Mouse (Mus musculus) hematopoietic multipotent progenitor cell, adult 10-12 weeks (in vitro differentiated cells): ENCODE measurements around the gene Kctd20. TPM values are rescaled to one million over a fixed set of nuclear protein-coding genes. Genes with fewer than 3 reads are reported as not detected.

Experiments used
- polyA plus RNA-seq: library from polyadenylated mRNA; stranded (reverse); fragments of >175 nt; gene quantifications from 2 replicates; pipeline ENCODE4 v1.2.3, GENCODE M21; 2012; ENCODE audit warnings: low replicate concordance

The Kctd20 gene
- 88.5 and 185 TPM in 2 replicates for polyA plus RNA-seq

DNA sequence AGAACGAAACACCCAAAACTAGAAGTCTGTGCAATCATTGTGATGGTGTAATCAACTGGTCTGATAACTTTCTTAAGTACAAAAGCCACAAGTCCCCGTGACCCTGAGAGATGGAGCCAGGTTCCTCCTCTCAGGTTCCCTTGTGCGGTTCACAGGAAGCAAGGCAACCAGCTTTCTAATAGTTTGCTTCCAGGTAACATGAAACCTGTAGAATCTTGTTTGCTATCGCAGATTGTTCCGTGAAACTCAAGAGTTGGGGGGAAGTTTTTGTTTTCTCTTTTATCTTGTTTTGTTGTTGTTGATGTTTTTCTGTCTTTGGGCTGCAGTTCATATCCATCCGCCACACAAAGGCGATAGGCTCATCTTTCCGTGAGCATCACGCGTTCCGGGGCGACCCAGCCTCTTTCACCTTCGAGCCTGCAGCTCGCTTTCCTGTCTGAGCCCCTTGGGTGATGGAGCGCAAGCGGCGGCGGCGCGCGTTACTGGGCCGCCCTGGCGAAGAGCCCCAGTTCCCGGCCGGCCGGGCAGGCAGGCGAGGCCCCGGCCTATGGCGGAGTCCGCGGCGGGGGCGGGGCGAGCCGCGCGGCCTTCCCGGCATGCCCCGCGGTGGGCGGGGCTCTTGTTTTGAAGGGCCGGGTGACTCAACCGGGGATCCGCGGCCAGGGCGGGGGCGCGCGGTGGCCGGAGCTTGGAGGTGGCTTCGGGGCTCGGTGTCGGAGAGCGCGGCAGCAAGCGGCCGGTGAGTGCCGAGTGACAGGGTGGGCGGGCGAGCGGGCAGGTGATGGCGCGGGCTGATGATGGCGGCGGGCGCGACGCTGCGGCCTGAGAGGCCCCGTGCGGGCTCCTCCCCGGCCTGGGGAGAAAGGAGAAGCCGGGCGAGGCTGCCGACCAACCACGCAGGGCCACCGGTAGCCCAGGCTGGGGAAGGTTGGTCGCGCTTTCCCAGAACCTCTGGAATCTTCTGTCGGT lies at the start of gene Kctd20:
Gene Kctd20, plus strand, starts transcription at position 120 of the 969 bp plus-strand sequence.

DNA sequence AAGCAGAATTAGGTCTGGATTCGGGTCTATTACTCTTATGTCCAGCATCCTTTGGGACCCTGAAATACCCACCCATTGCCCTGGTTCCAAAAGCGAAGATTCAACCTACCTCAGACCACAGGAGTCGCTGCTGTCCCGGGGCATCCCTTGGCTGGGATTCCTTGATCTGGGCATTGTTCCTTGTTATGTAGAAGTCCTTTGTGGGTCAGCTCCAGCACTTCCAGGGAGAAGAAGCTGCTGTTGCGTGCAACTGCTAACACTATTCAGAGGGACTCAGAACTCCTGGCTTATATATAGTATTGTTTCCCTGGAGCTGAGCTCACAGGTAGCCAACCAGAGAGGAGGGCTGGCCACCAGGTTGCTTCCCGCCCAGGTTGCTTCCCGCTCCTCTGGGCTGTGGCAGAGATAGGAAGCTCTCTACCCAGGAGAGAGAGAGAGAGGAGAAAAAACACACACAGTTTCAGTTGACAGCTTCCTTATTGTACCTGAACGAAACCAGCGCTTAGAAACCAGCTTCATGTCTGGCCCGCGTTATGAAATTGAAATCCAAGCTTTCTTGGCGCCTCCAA lies 36.6 kb upstream of the Kctd20 start, which contains the start of gene 4930539E08Rik:
Gene 4930539E08Rik, minus strand, starts transcription at position 265 of the 569 bp plus-strand sequence.

GRCm38 (mm10) chr17:28943740-28944139 lies 8.0 kb upstream of the Kctd20 start, which contains the start of gene Pxt1:
Gene Pxt1, minus strand, starts transcription at chr17:28943840.

DNA sequence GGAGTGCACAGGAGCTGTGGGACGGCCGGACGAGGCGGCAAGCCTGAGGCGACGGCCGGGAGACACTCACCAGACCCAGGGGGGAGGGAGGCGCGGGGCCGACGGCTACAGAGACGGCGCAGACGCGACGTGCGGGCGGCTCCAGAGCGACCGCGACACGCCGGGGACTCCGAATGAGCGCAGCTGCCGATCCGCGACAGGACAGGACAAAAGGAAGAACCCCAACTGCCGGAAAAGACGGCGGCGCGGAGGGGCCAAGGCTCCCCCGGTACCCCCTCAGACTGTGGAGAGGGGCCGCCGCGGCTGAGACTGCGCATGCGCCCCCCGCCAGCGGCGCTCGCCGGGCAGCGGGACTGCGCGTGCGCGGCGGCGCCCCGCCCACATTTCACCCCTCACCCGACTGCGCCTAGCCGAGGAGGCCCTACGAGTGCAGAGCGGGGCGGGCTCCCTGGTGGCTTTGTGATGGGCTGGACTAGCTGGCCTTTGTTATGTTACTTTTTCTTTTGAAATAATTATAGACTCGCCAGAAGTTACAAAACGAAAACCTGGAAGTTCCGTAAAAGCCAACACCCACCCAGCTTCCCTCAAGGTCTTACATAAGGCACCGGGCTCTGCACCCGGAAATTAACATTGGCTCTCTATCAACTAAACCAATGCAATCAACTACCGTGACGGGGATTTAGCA lies 56.0 kb downstream of the Kctd20 start, which contains the start of gene Stk38:
Gene Stk38, minus strand, starts transcription at position 355 of the 685 bp plus-strand sequence.

Other genes starting within 250 kb of the Kctd20 start
- gene AC170998.1, start 225.9 kb upstream of the Kctd20 start, polyA plus RNA-seq = 1.3 TPM in 1 of 2 replicates, not detected in the other
- gene Mapk13, start 182.7 kb upstream of the Kctd20 start, polyA plus RNA-seq = 0.85 and 6.3 TPM in 2 replicates
- gene Brpf3, start 150.9 kb upstream of the Kctd20 start, polyA plus RNA-seq = 47.6 and 82.5 TPM in 2 replicates
- not detected in 2 replicates for gene Pnpla1, start 93.5 kb upstream of the Kctd20 start, polyA plus RNA-seq
- 0.35 and 0.99 TPM in 2 replicates for gene 4930539E08Rik, start 36.6 kb upstream of the Kctd20 start, polyA plus RNA-seq
- 0.14 TPM in 1 of 2 replicates, not detected in the other for gene Pxt1, start 8.1 kb upstream of the Kctd20 start, polyA plus RNA-seq
- gene Stk38, start 56.0 kb downstream of the Kctd20 start, polyA plus RNA-seq = 196 and 559 TPM in 2 replicates
- 24.5 and 106 TPM in 2 replicates for gene Srsf3, start 80.7 kb downstream of the Kctd20 start, polyA plus RNA-seq
- 3.3 and 5.3 TPM in 2 replicates for gene Cdkn1a, start 139.0 kb downstream of the Kctd20 start, polyA plus RNA-seq
- gene Rab44, start 162.2 kb downstream of the Kctd20 start, polyA plus RNA-seq = 4.5 and 12.6 TPM in 2 replicates